In the genomic region with DNA sequence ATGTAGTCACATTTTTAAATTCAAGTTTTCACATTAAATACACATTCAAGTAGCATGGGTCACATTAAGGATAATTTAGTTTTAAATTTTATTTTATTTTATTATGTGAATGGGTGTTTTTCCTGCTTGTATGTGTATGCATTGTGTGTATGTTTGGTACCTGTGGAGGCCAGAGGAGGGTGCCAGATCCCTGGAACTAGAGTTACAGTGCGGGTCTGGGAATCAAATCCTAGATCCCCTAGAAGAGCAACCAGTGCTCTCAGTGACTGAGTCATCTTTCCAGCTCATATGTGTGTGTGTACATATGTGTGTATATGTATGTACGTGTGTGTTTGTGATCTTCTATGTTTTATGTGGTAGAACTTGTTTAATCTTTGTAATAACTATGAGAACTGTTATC, we compare ENCODE assay signal across 12 mouse cellular contexts.
DNase-seq lines count a peak whose midpoint lies in the region; ATAC-seq and TF ChIP-seq lines count a peak whose summit lies in the region.
"Had no signal": no experiment of that assay in that cellular context is flagged by ENCODE, and none has a peak within 500 bp of the region (broad histone marks: within the 10 kb centered on the region; RNA-seq: fewer than 3 reads in every experiment).

No protein-coding gene starts in this region.

- no peak for ATAC-seq in CD4-positive, CD25-positive, alpha-beta regulatory T cell, adult 4 months
- no peak for ATAC-seq in intestine, postnatal 0 days
- ATAC-seq in intestine, embryonic 16.5 days: no peak
- peak; percentile 40; the same call in 1 of the 2 replicates for ATAC-seq in neural tube, embryonic 13.5 days (ENCODE audit: low read depth)
- ATAC-seq in neural tube, embryonic 15.5 days (ENCODE audit: low FRiP score): no peak
- ATAC-seq in granulocyte monocyte progenitor cell, adult 5-6 weeks (replicated peaks; ENCODE audit: poor library complexity, severe bottlenecking): no peak

- H3K27ac ChIP-seq in intestine, postnatal 0 days (ENCODE audit: low read depth, low read length): no peak overlapping the region
- no peak overlapping the region for H3K27ac ChIP-seq in intestine, embryonic 16.5 days (ENCODE audit: low read length)
- H3K27ac ChIP-seq in neural tube, embryonic 13.5 days (replicated peaks): no peak overlapping the region
- H3K27ac ChIP-seq in neural tube, embryonic 15.5 days (replicated peaks): no peak overlapping the region
- H3K27ac ChIP-seq: embryonic facial prominence, embryonic 13.5 days; forebrain, embryonic 12.5 days; limb, embryonic 13.5 days; macrophage had no signal

- peak; percentile 66 for TF ChIP-seq CTCF in intestine, postnatal 0 days (IDR thresholded peaks at IDR 0.05; ENCODE audit: low read depth)

- H3K4me1 ChIP-seq in intestine, postnatal 0 days (replicated peaks; ENCODE audit: control insufficient read depth, insufficient read depth, low read length): no peaks in the 10 kb centered on the region
- peaks cover 3% of the 10 kb centered on the region; the same call in 1 of the 2 replicates for H3K4me1 ChIP-seq in intestine, embryonic 16.5 days (ENCODE audit: control insufficient read depth, insufficient read depth, low read length)
- H3K4me1 ChIP-seq in neural tube, embryonic 13.5 days (replicated peaks): no peaks in the 10 kb centered on the region
- H3K4me1 ChIP-seq in neural tube, embryonic 15.5 days: no peaks in the 10 kb centered on the region

- H3K36me3 ChIP-seq in intestine, postnatal 0 days (ENCODE audit: control insufficient read depth, insufficient read depth): no peaks in the 10 kb centered on the region
- H3K36me3 ChIP-seq in intestine, embryonic 16.5 days (ENCODE audit: control insufficient read depth, insufficient read depth, low read length): no peaks in the 10 kb centered on the region
- H3K36me3 ChIP-seq in neural tube, embryonic 13.5 days: no peaks in the 10 kb centered on the region
- H3K36me3 ChIP-seq in neural tube, embryonic 15.5 days: no peaks in the 10 kb centered on the region
- H3K36me3 ChIP-seq: embryonic facial prominence, embryonic 13.5 days; forebrain, embryonic 12.5 days; limb, embryonic 13.5 days had no signal

- 93% methylated on average over 2 of the region's 2 CpGs for WGBS in intestine, postnatal 0 days
- WGBS in intestine, embryonic 16.5 days: 99% methylated on average over 2 of the region's 2 CpGs
- 94% methylated on average over 2 of the region's 2 CpGs for whole genome bisulfite sequencing in neural tube, embryonic 13.5 days
- WGBS in neural tube, embryonic 15.5 days: 98% methylated on average over 2 of the region's 2 CpGs

- H3K4me3 ChIP-seq in intestine, postnatal 0 days (ENCODE audit: low read depth, low read length): no peak overlapping the region
- no peak overlapping the region for H3K4me3 ChIP-seq in intestine, embryonic 16.5 days (ENCODE audit: low read length)
- H3K4me3 ChIP-seq in neural tube, embryonic 13.5 days: no peak overlapping the region
- no peak overlapping the region for H3K4me3 ChIP-seq in neural tube, embryonic 15.5 days (replicated peaks)
- H3K4me3 ChIP-seq: embryonic facial prominence, embryonic 13.5 days; forebrain, embryonic 12.5 days; limb, embryonic 13.5 days had no signal

- no peaks in the 10 kb centered on the region for H3K27me3 ChIP-seq in intestine, postnatal 0 days (replicated peaks; ENCODE audit: control insufficient read depth, insufficient read depth, low read length)
- H3K27me3 ChIP-seq in intestine, embryonic 16.5 days (replicated peaks; ENCODE audit: control insufficient read depth, insufficient read depth, low read length): no peaks in the 10 kb centered on the region
- H3K27me3 ChIP-seq in neural tube, embryonic 13.5 days: no peaks in the 10 kb centered on the region
- H3K27me3 ChIP-seq in neural tube, embryonic 15.5 days (replicated peaks): no peaks in the 10 kb centered on the region
- H3K27me3 ChIP-seq: embryonic facial prominence, embryonic 13.5 days; forebrain, embryonic 12.5 days; limb, embryonic 13.5 days had no signal

- DNase-seq in CD4-positive, CD25-positive, alpha-beta regulatory T cell, adult 2 months (ENCODE audit: low read depth, low spot score): peak; percentile 19
- no peak for DNase-seq in spleen, postnatal 36 days (ENCODE audit: low spot score in 2 of 2)

- no peaks in the 10 kb centered on the region for H3K9me3 ChIP-seq in intestine, postnatal 0 days (ENCODE audit: control insufficient read depth)
- H3K9me3 ChIP-seq in intestine, embryonic 16.5 days (ENCODE audit: control insufficient read depth, low read length): no peaks in the 10 kb centered on the region
- no peaks in the 10 kb centered on the region for H3K9me3 ChIP-seq in neural tube, embryonic 13.5 days
- no peaks in the 10 kb centered on the region for H3K9me3 ChIP-seq in neural tube, embryonic 15.5 days (replicated peaks)
- H3K9me3 ChIP-seq: forebrain, embryonic 12.5 days; limb, embryonic 13.5 days had no signal

- no peak overlapping the region for H3K9ac ChIP-seq in intestine, postnatal 0 days (ENCODE audit: low read depth, low read length)
- H3K9ac ChIP-seq in intestine, embryonic 16.5 days (ENCODE audit: low read depth, low read length): no peak overlapping the region
- no peak overlapping the region for H3K9ac ChIP-seq in neural tube, embryonic 13.5 days
- no peak overlapping the region for H3K9ac ChIP-seq in neural tube, embryonic 15.5 days (replicated peaks)
- H3K9ac ChIP-seq: embryonic facial prominence, embryonic 13.5 days; forebrain, embryonic 12.5 days; limb, embryonic 13.5 days had no signal

- no peak overlapping the region for H3K4me2 ChIP-seq in intestine, postnatal 0 days (replicated peaks; ENCODE audit: low read depth)
- no peak overlapping the region for H3K4me2 ChIP-seq in intestine, embryonic 16.5 days (ENCODE audit: low read depth, low read length)
- no peak overlapping the region for H3K4me2 ChIP-seq in neural tube, embryonic 13.5 days
- no peak overlapping the region for H3K4me2 ChIP-seq in neural tube, embryonic 15.5 days
- H3K4me2 ChIP-seq: embryonic facial prominence, embryonic 13.5 days; forebrain, embryonic 12.5 days; limb, embryonic 13.5 days had no signal
